Mouse (Mus musculus): ENCODE results near the gene Tmem115.

The Tmem115 gene

GRCm38 (mm10) chr9:107533791-107534407 is at the start of gene Tmem115:
TSS of gene Tmem115 (plus strand) at chr9:107533945.
- DNase-seq, result peak; percentile 91 to 94

- DNase-seq, result peak; percentile 93 to 94
Measured at GRCm38 (mm10) chr9:107484302-107484701, 49.4 kb upstream of the Tmem115 start.

GRCm38 (mm10) chr9:107484766-107485165 is 49.0 kb upstream of the Tmem115 start:
- DNase-seq, result no peak

GRCm38 (mm10) chr9:107486086-107486485 is 47.7 kb upstream of the Tmem115 start:
- no peak for DNase-seq

GRCm38 (mm10) chr9:107486507-107487225 is 47.1 kb upstream of the Tmem115 start:
- DNase-seq, result no peak

- no peak for DNase-seq
Measured at GRCm38 (mm10) chr9:107490146-107490545, 43.6 kb upstream of the Tmem115 start.

- DNase-seq, result no peak
Measured at GRCm38 (mm10) chr9:107490625-107491024, 43.1 kb upstream of the Tmem115 start.

- DNase-seq, result no peak
Measured at GRCm38 (mm10) chr9:107493511-107493910, 40.2 kb upstream of the Tmem115 start.

GRCm38 (mm10) chr9:107494238-107494637 is 39.5 kb upstream of the Tmem115 start:
- DNase-seq, result no peak

- DNase-seq, result no peak
Measured at GRCm38 (mm10) chr9:107496359-107496758, 37.4 kb upstream of the Tmem115 start.

GRCm38 (mm10) chr9:107500708-107501286 is 32.9 kb upstream of the Tmem115 start:
- no peak for DNase-seq

- peak; percentile 67 to 78 for DNase-seq
Measured at GRCm38 (mm10) chr9:107502131-107502846, 31.5 kb upstream of the Tmem115 start.

GRCm38 (mm10) chr9:107504662-107505537 is 28.8 kb upstream of the Tmem115 start:
- DNase-seq, result peak; percentile 67 to 74

GRCm38 (mm10) chr9:107508266-107508665 is 25.5 kb upstream of the Tmem115 start:
- DNase-seq, result peak; percentile 51 to 58

GRCm38 (mm10) chr9:107510384-107511100 is 23.2 kb upstream of the Tmem115 start:
- DNase-seq, result peak in 1 of 2 experiments; percentile 48

GRCm38 (mm10) chr9:107511436-107511835 is 22.3 kb upstream of the Tmem115 start:
- DNase-seq, result no peak

GRCm38 (mm10) chr9:107512326-107512725 is 21.4 kb upstream of the Tmem115 start:
- DNase-seq, result no peak

- DNase-seq, result peak; percentile 97 to 99
Measured at GRCm38 (mm10) chr9:107514303-107514955, 19.3 kb upstream of the Tmem115 start.

GRCm38 (mm10) chr9:107520331-107520730 is 13.4 kb upstream of the Tmem115 start:
- DNase-seq, result no peak

- no peak for DNase-seq
Measured at GRCm38 (mm10) chr9:107521190-107521589, 12.6 kb upstream of the Tmem115 start.
